In the genomic region with DNA sequence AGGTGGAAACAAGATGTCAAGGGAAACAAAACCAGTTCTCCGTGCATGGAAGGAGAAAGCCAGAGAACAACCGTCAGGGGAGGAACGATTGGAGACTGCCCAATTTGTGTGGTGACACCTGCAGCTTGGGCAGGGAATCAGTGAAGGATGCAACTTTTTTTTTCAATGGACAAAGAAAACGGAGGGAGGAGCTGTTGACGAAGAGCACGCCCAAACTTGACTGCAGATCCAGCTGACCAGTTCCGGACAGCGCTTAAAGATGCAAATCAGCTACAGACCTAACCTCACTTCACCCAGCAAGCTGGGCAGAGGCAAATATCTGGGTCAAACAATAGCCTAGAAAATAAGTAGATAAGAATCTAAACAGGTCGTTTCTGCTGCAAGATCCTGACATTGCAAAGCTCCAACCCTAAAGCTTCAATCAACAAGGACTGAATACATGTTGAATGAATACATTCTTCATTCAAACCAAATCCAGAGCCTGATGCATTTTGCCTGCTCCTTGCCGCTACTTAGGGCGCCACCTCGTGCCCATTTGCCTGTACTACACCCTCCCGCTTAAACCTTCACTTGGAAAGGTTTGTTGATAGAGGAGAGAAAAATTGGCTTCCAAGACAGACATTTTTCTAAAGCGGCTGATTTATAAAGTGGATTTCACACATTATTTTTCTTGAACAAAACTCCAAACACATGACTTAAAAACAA, we compare ENCODE assay signal across 8 mouse cellular contexts.
DNase-seq lines count a peak whose midpoint lies in the region; ATAC-seq and TF ChIP-seq lines count a peak whose summit lies in the region.

No protein-coding gene starts in this region.

- H3K27me3 ChIP-seq in lung, postnatal 0 days (replicated peaks; ENCODE audit: insufficient read depth, low read length) = no peaks in the 10 kb centered on the region

- intact Hi-C loops in heart, postnatal 14 days (cut with DNase I) = loop anchor here (5.0 kb wide), 1 partner anchor 341 kb away; no protein-coding TSS in a partner anchor

- H3K9ac ChIP-seq in lung, postnatal 0 days (replicated peaks; ENCODE audit: low read depth) = no peak overlapping the region

- peak; percentile 92 for DNase-seq in adrenal gland, postnatal 14 days
- DNase-seq in embryo, embryonic 9.5 days (ENCODE audit: extremely low spot score) = peak; percentile 82
- DNase-seq in heart, postnatal 14 days = peak; percentile 85 to 92
- peak; percentile 89 for DNase-seq in layer of hippocampus, adult 11-12 months (ENCODE audit: low spot score)
- peak; percentile 88 for DNase-seq in lung, postnatal 0 days (ENCODE audit: low spot score)
- DNase-seq in ovary, postnatal 36 days (ENCODE audit: low spot score) = peak; percentile 83
- peak; percentile 69 to 89 for DNase-seq in thymus, postnatal 10 days (ENCODE audit: low spot score in 2 of 2)

- H3K4me3 ChIP-seq in lung, postnatal 0 days (ENCODE audit: low read depth, low read length) = no peak overlapping the region

- ATAC-seq in CD4-positive, CD25-positive, alpha-beta regulatory T cell, adult 4 months = peak; percentile 71
- no peak for ATAC-seq in lung, postnatal 0 days

- 16% methylated on average over 14 of the region's 14 CpGs for WGBS in lung, postnatal 0 days

- no peak for TF ChIP-seq EP300 in lung, postnatal 0 days (IDR thresholded peaks at IDR 0.05)

- no peaks in the 10 kb centered on the region for H3K9me3 ChIP-seq in lung, postnatal 0 days (ENCODE audit: low read length)

- no peaks in the 10 kb centered on the region for H3K36me3 ChIP-seq in lung, postnatal 0 days (ENCODE audit: insufficient read depth, low read length)

- no peak overlapping the region for H3K4me2 ChIP-seq in lung, postnatal 0 days (replicated peaks; ENCODE audit: low read depth, low read length)

- H3K4me1 ChIP-seq in lung, postnatal 0 days (ENCODE audit: insufficient read depth, low read depth, low read length) = peaks cover 3% of the 10 kb centered on the region; the same call in 1 of the 2 replicates

- H3K27ac ChIP-seq in lung, postnatal 0 days (ENCODE audit: low read length) = no peak overlapping the region

- TF ChIP-seq CTCF in lung, postnatal 0 days (IDR thresholded peaks at IDR 0.05) = peak; percentile 97
